Mouse (Mus musculus) lung, postnatal 0 days (tissue): ENCODE measurements around the gene Arhgef38. TPM values are rescaled to one million over a fixed set of nuclear protein-coding genes. Genes with fewer than 3 reads are reported as not detected.
A peak's percentile ranks its signal among the peaks of the same experiment; 100 is the strongest.

Experiments used
- ATAC-seq: fragments of 200-750 bp; cut with Nextera tagmentation; 2 replicates; pipeline ENCODE4 v1.8.0; 2017; ENCODE audit warnings: moderate library complexity
- DNase-seq: peaks from one replicate; pipeline ENCODE4 v3.0.0-alpha.2; 2016; ENCODE audit warnings: low spot score
- H3K27ac ChIP-seq: fragments of 300-500 bp; sonication (generic); 2 replicates; pipeline ENCODE4 v1.5.1; 2014; ENCODE audit warnings: antibody characterized with exemption, mild to moderate bottlenecking, low read length, mixed read lengths
- H3K27me3 ChIP-seq: fragments of 300-500 bp; sonication (generic); replicated peaks from 2 replicates; pipeline ENCODE4 v1.6.1; 2014; ENCODE audit warnings: low read length, mixed read lengths; ENCODE audit not compliant: insufficient read depth
- H3K36me3 ChIP-seq: fragments of 300-500 bp; sonication (generic); 2 replicates; pipeline ENCODE4 v1.6.1; 2014; ENCODE audit warnings: low read length, mixed read lengths; ENCODE audit not compliant: insufficient read depth
- H3K4me1 ChIP-seq: fragments of 300-500 bp; sonication (generic); 2 replicates; pipeline ENCODE4 v1.6.1; 2014; ENCODE audit warnings: antibody characterized with exemption, low read depth, low read length, mixed read lengths; ENCODE audit not compliant: insufficient read depth
- H3K4me2 ChIP-seq: fragments of 300-500 bp; sonication (generic); replicated peaks from 2 replicates; pipeline ENCODE4 v1.6.1; 2014; ENCODE audit warnings: low read depth, mild to moderate bottlenecking, low read length, moderate library complexity, mixed read lengths
- H3K4me3 ChIP-seq: fragments of 300-500 bp; sonication (generic); 2 replicates; pipeline ENCODE4 v1.5.1; 2014; ENCODE audit warnings: low read depth, low read length
- H3K9ac ChIP-seq: fragments of 300-500 bp; sonication (generic); replicated peaks from 2 replicates; pipeline ENCODE4 v1.6.1; 2014; ENCODE audit warnings: low read depth, mild to moderate bottlenecking
- H3K9me3 ChIP-seq: fragments of 300-500 bp; sonication (generic); 2 replicates; pipeline ENCODE4 v1.6.1; 2016; ENCODE audit warnings: low read length, mixed read lengths
- CTCF ChIP-seq: IDR thresholded peaks from 2 replicates; pipeline ENCODE4 v1.5.1; 2016; ENCODE audit warnings: antibody characterized with exemption, mild to moderate bottlenecking
- EP300 ChIP-seq: IDR thresholded peaks from 2 replicates; pipeline ENCODE4 v1.6.1; 2016; ENCODE audit warnings: antibody characterized with exemption, mild to moderate bottlenecking, control low read depth
- WGBS: fragments of 180-500 bp; shearing (Covaris S2); extraction: QIAGEN DNeasy Blood & Tissue Kit; methylation state at CpG from one replicate; pipeline ENCODE4 v1.1.7; 2014; 5-methylcytosine and 5-hydroxymethylcytosine counted together
- polyA plus RNA-seq: library from polyadenylated mRNA; unstranded; fragments of >200 nt; fragmentation: Nextera tagmentation; extraction: Ambion mirVana; gene quantifications from 2 replicates; pipeline ENCODE4 v1.2.1, GENCODE M21; 2015

The Arhgef38 gene
- polyA plus RNA-seq, 1 experiment from 2014 or later = 3.6 TPM

GRCm38 (mm10) chr3:133092936-133093335, 141.8 kb downstream of the Arhgef38 start:
- no peaks in the 10 kb centered on the region for H3K27me3 ChIP-seq
- peaks cover 2% of the 10 kb centered on the region; the same call in 1 of the 2 replicates for H3K36me3 ChIP-seq
- peak overlapping the region; percentile 86; the same call in 1 of the 2 replicates for H3K9ac ChIP-seq

DNA sequence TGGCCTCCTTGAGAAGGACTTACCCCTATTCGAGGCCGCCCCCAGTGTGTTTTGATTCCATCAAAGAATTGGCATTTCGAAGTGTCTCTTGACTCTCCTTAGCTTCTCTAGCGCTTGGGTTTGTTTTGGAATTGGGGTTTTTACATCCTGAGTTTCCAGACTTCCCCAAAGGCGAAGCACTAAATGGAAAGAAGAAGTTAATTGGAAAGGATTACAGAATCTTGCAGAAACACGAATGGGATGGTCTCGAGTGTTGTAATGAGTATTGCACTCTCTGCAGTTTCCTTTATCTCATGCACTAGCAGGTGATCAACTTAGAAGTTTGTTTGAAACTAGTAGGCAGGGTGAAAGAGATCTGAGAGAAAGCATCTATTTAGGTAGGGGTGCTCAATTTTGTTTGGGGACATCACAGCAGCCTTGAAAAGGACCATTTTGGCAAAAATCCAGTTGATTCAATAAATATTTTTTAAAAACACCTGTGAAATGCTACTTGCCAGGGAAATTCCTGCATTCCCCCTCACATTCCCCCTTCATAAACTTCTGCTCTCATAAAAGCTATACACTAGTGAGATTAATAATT, 142.4 kb downstream of the Arhgef38 start:
- TF ChIP-seq EP300 (no peak), CTCF (no peak)
- H3K9me3 ChIP-seq = no peaks in the 10 kb centered on the region
- no peaks in the 10 kb centered on the region for H3K36me3 ChIP-seq
- H3K27me3 ChIP-seq = no peaks in the 10 kb centered on the region
- peak overlapping the region; percentile 61 for H3K4me2 ChIP-seq
- peak overlapping the region; percentile 90 for H3K27ac ChIP-seq
- H3K4me3 ChIP-seq = peak overlapping the region; percentile 94
- peak; percentile 51 for DNase-seq
- ATAC-seq = no peak
- WGBS = under 1% methylated on average over 7 of the region's 7 CpGs
- peak overlapping the region; percentile 86 for H3K9ac ChIP-seq
- peaks cover 6% of the 10 kb centered on the region; the same call in 1 of the 2 replicates for H3K4me1 ChIP-seq

More at GRCm38 (mm10) chr3:133092936-133093335, 141.8 kb downstream of the Arhgef38 start:
- no peak for TF ChIP-seq EP300
- no peak for TF ChIP-seq CTCF
- 69% methylated on average over 1 of the region's 1 CpGs for WGBS
- Histone ChIP-seq H3K4me3 (peak overlapping the region; percentile 94; the same call in 1 of the 2 replicates), H3K9me3 (no peaks in the 10 kb centered on the region), H3K4me1 (peaks cover 6% of the 10 kb centered on the region; the same call in 1 of the 2 replicates), H3K27ac (no peak overlapping the region), H3K4me2 (peak overlapping the region; percentile 61; the same call in 1 of the 2 replicates)
- DNase-seq (peak; percentile 5), ATAC-seq (no peak)

DNA sequence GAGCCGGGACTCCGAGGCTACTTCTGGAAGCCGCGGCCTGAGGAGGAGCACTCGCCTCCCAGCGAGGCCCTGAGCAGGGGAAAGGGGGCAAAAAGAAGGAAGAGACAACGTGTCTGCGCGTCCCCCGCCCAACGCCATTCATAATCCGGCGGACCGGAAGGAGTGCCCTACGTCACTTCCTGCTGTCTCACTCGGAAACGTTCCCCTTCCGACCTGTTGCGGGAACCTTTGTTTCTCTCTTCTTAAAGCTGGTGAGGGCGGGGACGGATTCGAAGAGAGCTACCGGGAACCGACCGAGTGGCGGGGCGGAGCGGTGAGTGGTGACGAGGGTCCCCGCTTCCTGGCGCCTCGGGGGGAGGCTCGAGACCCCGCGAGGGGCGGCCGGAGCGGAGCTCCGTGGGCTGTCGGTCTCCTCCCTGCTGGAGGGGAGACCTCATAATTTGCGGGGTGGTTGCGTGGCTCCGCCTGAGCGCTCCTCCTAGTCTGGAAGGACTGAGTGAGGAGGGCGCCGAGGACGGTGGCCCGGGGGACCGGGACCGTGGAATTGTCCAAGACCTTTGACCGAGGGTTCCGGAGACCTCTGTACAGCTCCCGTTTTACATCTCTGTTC, 143.0 kb downstream of the Arhgef38 start, which contains the start of the genes Ints12 and Gstcd:
Ints12 (plus strand) TSS at position 177 of the 610 bp plus-strand sequence.
Gstcd (minus strand) TSS at position 370 of the 610 bp plus-strand sequence.
- 1% methylated on average over 53 of the region's 53 CpGs for WGBS
- DNase-seq (peak; percentile 98), ATAC-seq (peak; percentile 98)
- H3K27me3 ChIP-seq = no peaks in the 10 kb centered on the region
- peaks cover 6% of the 10 kb centered on the region; the same call in 1 of the 2 replicates for H3K4me1 ChIP-seq
- H3K4me3 ChIP-seq = peak within 1 kb of the TSS; percentile 94
- H3K4me2 ChIP-seq = peak within 1 kb of the TSS; percentile 85
- TF ChIP-seq CTCF (no peak), EP300 (peak; percentile 62)
- H3K36me3 ChIP-seq = no peaks in the 10 kb centered on the region
- peak within 1 kb of the TSS; percentile 86 for H3K9ac ChIP-seq
- peak within 1 kb of the TSS; percentile 90 for H3K27ac ChIP-seq
- no peaks in the 10 kb centered on the region for H3K9me3 ChIP-seq

GRCm38 (mm10) chr3:133091121-133091663, 143.6 kb downstream of the Arhgef38 start:
- no peaks in the 10 kb centered on the region for H3K36me3 ChIP-seq
- WGBS = 0% methylated on average over 44 of the region's 44 CpGs
- no peaks in the 10 kb centered on the region for H3K9me3 ChIP-seq
- peak overlapping the region; percentile 86 for H3K9ac ChIP-seq
- ATAC-seq (peak; percentile 75), DNase-seq (no peak)
- no peaks in the 10 kb centered on the region for H3K27me3 ChIP-seq
- peak overlapping the region; percentile 88 for H3K27ac ChIP-seq
- peak overlapping the region; percentile 94 for H3K4me3 ChIP-seq
- TF ChIP-seq EP300 = no peak
- no peak for TF ChIP-seq CTCF
- peaks cover 6% of the 10 kb centered on the region; the same call in 1 of the 2 replicates for H3K4me1 ChIP-seq
- peak overlapping the region; percentile 85 for H3K4me2 ChIP-seq

GRCm38 (mm10) chr3:133090247-133091120, 144.3 kb downstream of the Arhgef38 start:
- peak overlapping the region; percentile 94 for H3K4me3 ChIP-seq
- H3K4me1 ChIP-seq = peaks cover 6% of the 10 kb centered on the region; the same call in 1 of the 2 replicates
- H3K27me3 ChIP-seq = no peaks in the 10 kb centered on the region
- H3K27ac ChIP-seq = peak overlapping the region; percentile 88
- no peaks in the 10 kb centered on the region for H3K9me3 ChIP-seq
- ATAC-seq (no peak), DNase-seq (peak; percentile 6)
- H3K9ac ChIP-seq = peak overlapping the region; percentile 86
- no peak for TF ChIP-seq EP300
- no peak for TF ChIP-seq CTCF
- 5% methylated on average over 11 of the region's 11 CpGs for WGBS
- no peaks in the 10 kb centered on the region for H3K36me3 ChIP-seq
- H3K4me2 ChIP-seq = peak overlapping the region; percentile 85
